Mouse (Mus musculus) neural tube, embryonic 12.5 days (tissue): Measurements from ENCODE around the gene Kpna2. TPM values are rescaled to one million over a fixed set of nuclear protein-coding genes. Genes with fewer than 3 reads are reported as not detected.
A peak's percentile ranks its signal among the peaks of the same experiment; 100 is the strongest.
"Not testable (repeated sequence)": the region's sequence is repeated elsewhere in the genome, so short reads cannot be mapped to it uniquely, and the experiment has no call there.

Source experiments
- ATAC-seq: fragments of 200-750 bp; cut with Nextera tagmentation; 2 replicates; pipeline ENCODE4 v1.8.0; 2017; ENCODE audit warnings: low read depth, mild to moderate bottlenecking, moderate TSS enrichment, moderate library complexity; ENCODE audit not compliant: low FRiP score
- H3K27ac ChIP-seq: fragments of 300-500 bp; sonication (generic); 2 replicates; pipeline ENCODE4 v1.5.1; 2016
- H3K27me3 ChIP-seq: fragments of 300-500 bp; sonication (generic); replicated peaks from 2 replicates; pipeline ENCODE4 v1.6.1; 2016; ENCODE audit warnings: mild to moderate bottlenecking
- H3K36me3 ChIP-seq: fragments of 300-500 bp; sonication (generic); 2 replicates; pipeline ENCODE4 v1.6.1; 2016; ENCODE audit warnings: mild to moderate bottlenecking
- H3K4me1 ChIP-seq: fragments of 300-500 bp; sonication (generic); 2 replicates; pipeline ENCODE4 v1.6.1; 2016
- H3K4me2 ChIP-seq: fragments of 300-500 bp; sonication (generic); replicated peaks from 2 replicates; pipeline ENCODE4 v1.6.1; 2016; ENCODE audit warnings: mild to moderate bottlenecking
- H3K4me3 ChIP-seq: fragments of 300-500 bp; sonication (generic); 2 replicates; pipeline ENCODE4 v1.5.1; 2016
- H3K9ac ChIP-seq: fragments of 300-500 bp; sonication (generic); 2 replicates; pipeline ENCODE4 v1.6.1; 2016; ENCODE audit warnings: mild to moderate bottlenecking
- H3K9me3 ChIP-seq: fragments of 300-500 bp; sonication (generic); 2 replicates; pipeline ENCODE4 v1.6.1; 2016; ENCODE audit warnings: mild to moderate bottlenecking
- WGBS: fragments of 180-500 bp; shearing (Covaris S2); methylation state at CpG from one replicate; pipeline ENCODE4 v1.1.7; 2016; 5-methylcytosine and 5-hydroxymethylcytosine counted together
- polyA plus RNA-seq: library from polyadenylated mRNA; unstranded; fragments of >200 nt; fragmentation: Nextera tagmentation; extraction: Ambion mirVana; gene quantifications from 2 replicates; pipeline ENCODE4 v1.2.1, GENCODE M21; 2016

Gene Kpna2
- polyA plus RNA-seq, 1 experiment from 2014 or later, result 392 TPM

DNA sequence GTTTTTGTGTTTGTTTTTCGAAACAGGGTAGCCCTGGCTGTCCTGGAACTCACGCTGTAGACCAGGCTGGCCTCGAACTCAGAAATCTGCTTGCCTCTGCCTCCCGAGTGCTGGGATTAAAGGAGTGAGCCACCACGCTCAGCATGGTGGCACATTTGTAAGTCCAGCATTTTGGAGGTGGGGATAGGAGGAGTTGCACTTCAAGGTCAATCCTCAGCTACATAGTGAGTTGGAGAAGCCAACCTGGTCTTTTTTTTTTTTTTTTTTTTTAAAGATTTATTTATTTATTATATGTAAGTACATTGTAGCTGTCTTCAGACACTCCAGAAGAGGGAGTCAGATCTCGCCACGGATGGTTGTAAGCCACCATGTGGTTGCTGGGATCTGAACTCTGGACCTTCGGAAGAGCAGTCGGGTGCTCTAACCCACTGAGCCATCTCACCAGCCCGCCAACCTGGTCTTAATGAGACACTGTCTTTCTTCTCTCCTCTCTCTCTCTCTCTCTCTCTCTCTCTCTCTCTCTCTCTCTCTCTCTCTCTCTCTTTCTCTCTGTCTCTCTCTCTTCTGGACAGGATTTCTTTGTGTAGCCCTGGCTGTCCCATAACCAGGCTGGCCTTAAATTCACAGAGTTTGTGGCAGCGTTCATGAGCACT, 16.3 kb upstream of the Kpna2 start:
- 71% methylated on average over 11 of the region's 11 CpGs for WGBS
- H3K4me3 ChIP-seq, H3K9ac ChIP-seq, H3K4me1 ChIP-seq, H3K27me3 ChIP-seq, ATAC-seq, H3K4me2 ChIP-seq, H3K27ac ChIP-seq, H3K36me3 ChIP-seq, H3K9me3 ChIP-seq: not testable (repeated sequence)

DNA sequence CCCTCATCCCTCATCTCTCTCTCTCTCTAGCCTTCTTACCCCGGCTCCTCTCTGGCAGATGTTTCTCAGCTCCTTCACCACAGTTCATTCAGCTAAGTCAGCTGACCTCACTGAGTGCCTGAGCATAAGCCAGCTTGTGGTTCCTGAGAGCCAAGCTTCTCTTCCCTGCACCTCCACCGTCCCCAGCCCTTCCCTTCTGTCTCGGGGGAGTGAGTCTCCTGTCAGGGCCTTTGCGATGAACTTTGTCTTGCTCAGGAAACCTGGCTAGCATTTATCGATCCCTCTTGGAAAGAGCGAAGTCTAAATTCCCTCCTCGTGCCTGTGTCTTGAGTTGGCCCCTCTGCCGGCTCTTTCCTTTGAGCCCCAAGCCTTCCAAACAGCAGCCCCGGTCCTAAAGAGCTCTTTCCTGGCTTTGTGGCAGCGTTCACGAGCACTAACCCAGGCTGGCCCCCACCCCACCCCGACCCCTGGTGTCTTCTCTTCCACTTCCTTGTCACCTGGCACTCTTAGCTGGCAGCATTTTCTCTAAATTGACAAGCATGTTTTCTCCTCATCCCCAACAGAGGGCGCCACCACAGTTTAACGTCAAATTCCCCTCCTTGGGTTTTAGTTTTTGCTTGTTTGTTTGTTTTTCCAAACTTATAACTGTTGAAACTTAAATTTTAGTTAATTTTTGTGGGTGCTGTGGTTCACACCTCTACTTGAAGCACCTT, 15.4 kb upstream of the Kpna2 start:
- no peak for ATAC-seq
- Histone ChIP-seq H3K27me3 (no peaks in the 10 kb centered on the region), H3K36me3 (no peaks in the 10 kb centered on the region), H3K4me2 (no peak overlapping the region; the same call in 1 of the 2 replicates), H3K4me1 (peaks cover 8% of the 10 kb centered on the region; the same call in 1 of the 2 replicates), H3K27ac (no peak overlapping the region), H3K9me3 (no peaks in the 10 kb centered on the region), H3K9ac (no peak overlapping the region), H3K4me3 (no peak overlapping the region)
- WGBS, result 43% methylated on average over 14 of the region's 14 CpGs

DNA sequence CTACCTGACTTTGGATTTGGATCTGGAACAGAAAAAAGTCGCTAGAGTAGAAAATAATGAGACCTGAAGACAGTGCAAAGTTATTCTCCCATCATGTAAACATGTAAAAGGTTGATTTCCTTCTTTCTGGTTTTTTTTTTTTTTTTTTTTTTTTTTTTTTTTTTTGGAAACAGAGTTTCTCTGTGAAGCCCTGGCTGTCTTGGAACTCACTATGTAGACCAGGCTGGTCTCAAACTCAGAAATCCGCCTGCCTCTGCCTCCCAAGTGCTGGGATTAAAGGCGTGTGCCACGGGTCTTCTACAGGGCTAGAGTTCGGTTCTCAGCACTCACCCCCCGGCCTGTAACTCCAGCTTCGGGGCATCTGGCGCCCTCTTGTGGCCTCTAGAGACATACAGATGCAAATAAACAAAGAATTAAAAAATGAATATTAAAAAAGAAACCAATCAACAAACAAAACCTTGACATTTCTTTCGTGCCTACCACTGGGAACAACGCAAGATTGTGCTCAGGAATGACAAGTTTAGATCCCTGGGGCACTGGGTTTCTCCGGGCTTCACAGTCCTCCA, 14.8 kb upstream of the Kpna2 start:
- H3K9ac ChIP-seq, result no peak overlapping the region
- H3K4me1 ChIP-seq, result peaks cover 8% of the 10 kb centered on the region; the same call in 1 of the 2 replicates
- ATAC-seq, result no peak
- no peaks in the 10 kb centered on the region for H3K9me3 ChIP-seq
- 78% methylated on average over 11 of the region's 11 CpGs for WGBS
- no peak overlapping the region for H3K4me3 ChIP-seq
- no peak overlapping the region for H3K27ac ChIP-seq
- H3K27me3 ChIP-seq, result no peaks in the 10 kb centered on the region
- H3K4me2 ChIP-seq, result no peak overlapping the region
- H3K36me3 ChIP-seq, result no peaks in the 10 kb centered on the region

- Histone ChIP-seq H3K4me2 (peak overlapping the region; percentile 60), H3K4me3 (peak overlapping the region; percentile 52), H3K4me1 (peaks cover 8% of the 10 kb centered on the region; the same call in 1 of the 2 replicates), H3K27ac (peak overlapping the region; percentile 64), H3K9me3 (no peaks in the 10 kb centered on the region), H3K27me3 (no peaks in the 10 kb centered on the region), H3K9ac (peak overlapping the region; percentile 66), H3K36me3 (no peaks in the 10 kb centered on the region)
- WGBS, result under 1% methylated on average over 37 of the region's 37 CpGs
- ATAC-seq, result peak; percentile 92
Observed at GRCm38 (mm10) chr11:107012324-107013017, 13.1 kb upstream of the Kpna2 start.

DNA sequence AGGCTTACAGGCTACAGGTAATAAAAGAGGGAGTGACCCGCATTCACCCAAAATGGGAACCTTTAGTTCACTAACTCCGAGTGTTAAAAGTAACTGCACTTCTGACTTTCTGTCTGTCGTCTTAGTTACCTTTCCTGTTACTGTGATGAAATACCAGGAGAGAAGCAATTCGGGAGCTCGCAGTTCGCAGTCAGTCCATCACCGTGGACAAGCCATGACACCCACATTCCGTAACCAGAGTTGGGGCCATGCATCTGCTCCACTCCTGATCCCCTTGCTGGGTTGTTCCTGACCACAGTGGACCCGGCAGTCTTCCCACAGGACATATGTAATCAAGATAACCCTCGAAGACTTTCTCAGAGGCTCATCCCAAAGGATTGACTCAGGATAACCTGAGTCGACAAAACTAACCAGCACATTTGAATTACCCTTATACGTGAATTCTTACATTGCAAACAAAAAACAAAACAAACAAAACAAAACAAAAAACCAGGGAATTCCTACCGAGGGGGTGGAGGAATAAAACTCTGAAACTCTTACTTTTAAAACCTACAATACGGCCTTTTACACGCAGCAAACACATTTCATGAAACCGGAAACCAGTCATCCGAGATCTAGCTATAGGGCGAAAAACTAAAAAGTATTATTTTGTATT, 12.5 kb upstream of the Kpna2 start:
- no peak for ATAC-seq
- H3K4me3 ChIP-seq, result peak overlapping the region; percentile 52
- no peaks in the 10 kb centered on the region for H3K36me3 ChIP-seq
- H3K27me3 ChIP-seq, result no peaks in the 10 kb centered on the region
- peaks cover 8% of the 10 kb centered on the region; the same call in 1 of the 2 replicates for H3K4me1 ChIP-seq
- WGBS, result 38% methylated on average over 18 of the region's 18 CpGs
- peak overlapping the region; percentile 60 for H3K4me2 ChIP-seq
- H3K27ac ChIP-seq, result peak overlapping the region; percentile 64
- H3K9me3 ChIP-seq, result no peaks in the 10 kb centered on the region
- H3K9ac ChIP-seq, result peak overlapping the region; percentile 66

DNA sequence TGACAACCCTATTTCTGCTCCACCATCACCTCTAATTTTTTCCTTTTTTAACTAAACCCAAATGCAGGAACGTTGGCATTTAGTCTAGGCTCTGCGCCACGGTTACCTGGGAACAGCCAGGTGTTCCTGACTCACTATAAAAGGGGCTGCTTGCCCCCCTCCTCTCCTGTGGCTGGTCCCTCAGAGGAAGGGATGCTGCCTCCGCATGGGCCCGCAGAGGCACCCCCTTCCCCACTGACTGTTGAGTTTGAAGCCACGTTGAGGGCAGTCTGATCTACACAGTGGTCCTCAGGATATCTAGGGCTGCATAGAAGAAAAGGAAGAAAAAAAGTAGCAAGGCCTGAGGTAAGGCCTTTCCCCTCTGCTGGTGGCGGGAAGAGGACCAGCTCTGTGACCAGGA, 11.8 kb upstream of the Kpna2 start:
- 74% methylated on average over 7 of the region's 7 CpGs for WGBS
- Histone ChIP-seq H3K27ac (no peak overlapping the region), H3K36me3 (no peaks in the 10 kb centered on the region), H3K4me2 (peak overlapping the region; percentile 60; the same call in 1 of the 2 replicates), H3K9ac (no peak overlapping the region), H3K27me3 (no peaks in the 10 kb centered on the region), H3K9me3 (no peaks in the 10 kb centered on the region), H3K4me1 (peaks cover 8% of the 10 kb centered on the region; the same call in 1 of the 2 replicates), H3K4me3 (no peak overlapping the region)
- ATAC-seq, result no peak

GRCm38 (mm10) chr11:107010447-107010846, 11.1 kb upstream of the Kpna2 start:
- no peak overlapping the region for H3K27ac ChIP-seq
- no peak overlapping the region for H3K4me2 ChIP-seq
- H3K4me3 ChIP-seq, result no peak overlapping the region
- H3K9ac ChIP-seq, result no peak overlapping the region
- H3K9me3 ChIP-seq, result no peaks in the 10 kb centered on the region
- 100% methylated on average over 3 of the region's 3 CpGs for WGBS
- H3K36me3 ChIP-seq, result no peaks in the 10 kb centered on the region
- no peaks in the 10 kb centered on the region for H3K27me3 ChIP-seq
- ATAC-seq, result no peak
- H3K4me1 ChIP-seq, result peaks cover 8% of the 10 kb centered on the region; the same call in 1 of the 2 replicates

GRCm38 (mm10) chr11:107005538-107005937, 6.2 kb upstream of the Kpna2 start:
- WGBS, result 84% methylated on average over 1 of the region's 1 CpGs
- no peak for ATAC-seq
- Histone ChIP-seq H3K27me3 (no peaks in the 10 kb centered on the region), H3K4me2 (no peak overlapping the region), H3K9me3 (no peaks in the 10 kb centered on the region), H3K36me3 (no peaks in the 10 kb centered on the region), H3K4me1 (no peaks in the 10 kb centered on the region), H3K4me3 (no peak overlapping the region), H3K9ac (no peak overlapping the region), H3K27ac (no peak overlapping the region)

GRCm38 (mm10) chr11:107001760-107002675, 2.7 kb upstream of the Kpna2 start:
- H3K9ac ChIP-seq, result no peak overlapping the region
- peaks cover 3% of the 10 kb centered on the region; the same call in 1 of the 2 replicates for H3K36me3 ChIP-seq
- H3K27me3 ChIP-seq, result no peaks in the 10 kb centered on the region
- H3K4me1 ChIP-seq, result peaks cover 4% of the 10 kb centered on the region; the same call in 1 of the 2 replicates
- H3K9me3 ChIP-seq, result no peaks in the 10 kb centered on the region
- no peak overlapping the region for H3K27ac ChIP-seq
- no peak overlapping the region for H3K4me3 ChIP-seq
- WGBS, result 33% methylated on average over 8 of the region's 8 CpGs
- no peak overlapping the region for H3K4me2 ChIP-seq
- ATAC-seq, result no peak

- Histone ChIP-seq H3K4me2 (peak overlapping the region; percentile 59), H3K9ac (peak overlapping the region; percentile 58), H3K4me1 (peaks cover 5% of the 10 kb centered on the region; the same call in 1 of the 2 replicates), H3K9me3 (no peaks in the 10 kb centered on the region), H3K27me3 (no peaks in the 10 kb centered on the region), H3K36me3 (peaks cover 22% of the 10 kb centered on the region), H3K27ac (no peak overlapping the region), H3K4me3 (0 out of 2 replicates have a peak overlapping the region, but pooled peaks have one; percentile 15)
- ATAC-seq, result no peak
- WGBS, result 86% methylated on average over 9 of the region's 9 CpGs
Observed at GRCm38 (mm10) chr11:106999949-107000513, 690 bp upstream of the Kpna2 start.
